Mouse (Mus musculus): ENCODE measurements around the gene Egln3.

Gene Egln3

GRCm38 (mm10) chr12:54160279-54160678 is 43.4 kb downstream of the Egln3 start:
- no peak for DNase-seq

- DNase-seq: no peak
These were observed 48.9 kb downstream of the Egln3 start for GRCm38 (mm10) chr12:54154771-54155170.

DNA sequence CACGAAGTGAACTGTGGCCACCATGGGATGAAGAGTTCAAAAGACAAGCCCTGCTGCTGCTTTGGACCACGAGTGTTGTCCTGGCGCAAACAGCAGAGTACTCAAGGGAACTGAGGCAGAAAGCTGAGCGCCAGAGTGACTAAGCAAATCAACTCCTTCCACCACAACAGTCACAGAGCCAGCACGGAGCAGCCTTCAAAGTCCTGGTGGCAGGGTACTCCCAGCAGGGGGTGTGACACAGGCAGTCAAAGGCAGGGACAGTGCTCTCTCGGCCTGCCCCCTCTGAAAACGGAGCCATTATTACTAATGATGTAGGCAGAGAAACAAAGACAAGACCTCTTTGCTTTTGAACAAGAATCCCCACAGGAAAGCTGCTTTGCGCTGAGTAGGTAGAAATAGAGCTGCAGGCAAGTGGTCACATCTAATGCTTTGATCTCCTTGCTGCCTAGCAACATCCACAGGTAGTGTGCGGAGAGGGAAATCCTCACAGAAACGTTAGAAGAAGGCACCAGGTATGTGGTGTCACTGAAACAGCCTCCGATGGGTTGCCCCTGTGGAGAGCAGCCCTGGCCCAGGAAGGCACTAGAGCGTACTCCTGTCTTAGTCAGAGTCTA is 56.6 kb downstream of the Egln3 start:
- peak; percentile 46 for DNase-seq

Measured in thymus, postnatal 4 days (tissue).